Mouse (Mus musculus): ENCODE data around the gene Emcn.

GRCm38 (mm10) chr3:137322304-137322703 lies 18.6 kb upstream of the Emcn start:
- TF ChIP-seq CTCF (IDR thresholded peaks at IDR 0.05; ENCODE audit: low read depth, low read length) (no peak), POLR2A (IDR thresholded peaks at IDR 0.05; ENCODE audit: extremely low read depth, insufficient read depth, low read length) (no peak)

Data from liver, adult 2 months (tissue).